Mouse (Mus musculus): ENCODE measurements around the gene Cped1.

Gene Cped1

DNA sequence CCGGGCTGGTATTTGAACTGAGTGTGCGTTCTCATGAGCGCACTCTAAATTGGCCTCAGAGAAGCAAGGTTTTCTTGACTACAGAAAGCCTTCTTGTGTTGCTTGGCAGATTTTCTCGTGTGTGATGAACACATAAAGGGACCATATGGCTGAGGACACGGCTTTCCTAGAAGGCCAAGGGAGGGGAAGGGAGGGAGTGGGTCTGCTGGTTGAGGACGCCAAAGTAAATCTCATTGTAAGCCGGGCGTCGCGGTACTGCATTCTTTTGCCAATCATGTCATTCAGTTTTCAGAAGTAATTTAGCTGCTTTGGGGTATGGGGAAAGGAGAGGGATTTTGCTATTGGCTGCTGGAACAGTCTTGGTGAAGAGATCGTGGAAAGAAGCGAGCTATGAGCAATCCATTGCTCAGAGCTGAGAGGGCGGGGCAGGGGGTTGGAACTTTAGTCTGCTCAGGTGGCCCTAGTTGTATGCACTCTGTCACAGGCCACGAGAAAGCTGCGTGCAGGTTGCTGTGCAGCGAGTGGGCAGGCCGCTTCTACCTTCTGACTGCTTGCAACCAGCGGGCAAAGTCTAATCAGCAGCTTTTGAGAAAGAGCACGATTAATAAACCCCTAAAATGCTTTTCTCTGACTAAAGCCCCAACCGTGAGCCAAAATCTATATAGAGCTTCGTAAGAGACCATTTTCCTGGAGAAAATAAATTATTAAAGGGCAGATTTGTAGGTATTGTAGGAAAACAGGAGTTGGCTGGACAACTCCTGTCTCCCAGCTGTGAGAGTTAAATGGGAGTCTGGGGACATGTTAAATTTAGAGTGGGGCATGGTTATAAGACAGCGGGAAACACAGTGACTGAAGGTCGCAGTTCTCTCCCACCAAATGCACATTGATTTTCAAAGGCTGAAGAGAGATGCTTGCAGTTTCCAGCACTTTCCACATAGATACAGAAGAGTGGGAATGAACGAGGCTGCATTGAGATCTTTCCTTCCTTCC is 203.9 kb downstream of the Cped1 start:
- no peak for DNase-seq

DNA sequence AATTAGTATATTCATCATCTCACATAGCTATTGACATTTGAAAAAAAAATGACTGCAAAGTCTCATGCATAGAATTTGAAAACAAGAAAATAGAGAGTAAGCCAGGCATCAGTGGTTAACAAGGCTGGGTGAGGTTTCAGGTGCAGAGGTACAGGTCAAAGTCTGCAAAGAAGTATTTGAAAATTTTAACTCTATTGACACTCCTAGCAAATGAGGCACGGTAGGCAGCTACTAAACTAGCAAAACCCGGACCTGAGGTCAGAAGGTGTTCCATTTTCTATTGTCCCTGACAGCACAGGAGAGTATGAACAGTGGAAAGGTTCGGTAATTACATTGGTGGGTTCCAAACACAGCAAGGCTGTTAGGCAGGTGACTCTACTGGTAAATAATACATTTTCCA is 212.9 kb downstream of the Cped1 start:
- no peak for DNase-seq

DNA sequence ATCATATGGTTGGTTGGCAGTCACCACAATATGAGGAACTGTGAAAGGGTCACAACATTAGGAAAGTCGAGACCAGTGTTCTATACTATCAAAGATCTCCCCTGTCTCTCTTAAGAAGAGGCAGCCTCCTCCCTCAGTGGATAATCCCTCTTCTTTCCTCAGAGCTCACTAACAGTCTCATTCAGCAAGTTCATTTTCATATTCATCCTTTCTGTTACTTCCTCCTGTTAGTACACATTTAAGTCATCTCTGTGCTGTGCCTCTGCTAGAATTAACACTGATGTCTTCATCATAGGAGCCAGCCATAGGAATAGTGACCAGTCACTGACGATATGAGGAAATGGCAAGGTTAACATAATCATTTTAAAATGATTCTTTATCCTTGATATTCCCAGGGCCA is 213.8 kb downstream of the Cped1 start:
- no peak for DNase-seq

DNA sequence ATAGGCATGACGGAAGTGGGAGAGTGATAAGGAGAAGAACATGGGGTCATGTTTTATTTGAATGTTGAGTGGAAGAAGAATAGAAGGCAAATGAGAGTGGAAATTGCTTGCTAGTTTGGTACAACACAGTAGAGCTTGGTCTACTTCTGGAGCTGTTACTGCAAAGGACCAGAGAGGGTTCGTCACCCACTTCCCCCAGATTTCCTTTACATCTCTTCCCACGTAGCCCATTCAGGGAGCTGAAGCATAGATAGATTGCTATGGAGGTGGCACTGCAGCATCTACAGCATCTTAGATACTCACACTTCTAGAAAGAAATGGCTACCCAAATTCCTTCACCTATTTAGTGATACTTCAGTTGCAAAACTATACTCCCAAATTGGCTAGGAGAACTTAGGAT is 214.4 kb downstream of the Cped1 start:
- DNase-seq = no peak

DNA sequence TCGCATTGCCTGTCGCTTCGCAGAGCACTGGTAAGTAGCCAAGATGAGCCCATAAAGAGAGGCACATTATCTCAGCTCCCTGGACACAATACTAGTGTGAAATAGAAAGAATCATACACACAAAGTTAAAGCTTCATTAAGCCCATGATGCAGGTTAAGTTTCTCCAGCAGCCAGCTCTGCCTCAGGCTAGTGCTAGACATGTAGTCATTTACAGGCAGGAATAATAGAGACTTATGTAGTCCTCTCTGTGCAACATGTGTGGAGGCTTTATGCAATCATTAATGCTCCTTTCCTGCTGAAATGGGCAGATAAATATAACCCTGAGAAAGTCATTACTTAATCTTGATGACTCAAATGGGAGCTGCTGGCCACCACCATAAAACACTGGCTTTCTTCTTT is 216.2 kb downstream of the Cped1 start:
- DNase-seq = no peak

DNA sequence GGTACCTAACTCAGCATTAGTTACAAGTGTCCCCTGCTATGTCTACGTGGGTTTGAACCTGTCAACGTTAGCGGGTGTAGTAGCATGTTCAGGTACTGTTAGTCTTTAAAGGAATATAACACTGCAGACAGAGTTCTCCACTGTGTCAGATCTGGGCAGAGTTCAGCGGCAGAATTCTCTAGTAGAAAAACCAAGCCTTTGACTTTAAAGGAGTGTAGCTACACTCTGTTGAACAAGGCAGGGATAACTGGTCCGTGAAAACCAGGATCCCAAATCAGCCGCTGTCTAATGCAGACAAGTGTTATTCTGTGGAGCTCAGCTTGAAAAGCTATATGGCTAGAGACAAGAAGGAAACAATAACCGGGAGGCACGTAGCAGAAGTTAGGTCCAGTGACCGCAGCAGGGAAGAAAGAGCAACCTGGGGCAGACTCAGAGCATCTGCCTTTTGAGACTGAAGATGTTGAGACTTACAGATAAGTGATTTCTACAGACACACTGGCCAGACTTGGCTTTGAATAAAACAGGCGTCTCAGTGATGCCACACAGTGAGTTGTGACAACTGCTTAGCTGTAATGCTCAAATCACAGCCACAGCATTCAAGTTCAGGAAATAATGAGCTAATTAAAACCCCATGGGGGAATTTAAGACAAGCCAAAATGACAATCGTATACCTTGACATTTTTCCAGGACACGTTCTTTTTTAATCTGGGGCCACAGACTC is 219.5 kb downstream of the Cped1 start:
- DNase-seq = no peak

DNA sequence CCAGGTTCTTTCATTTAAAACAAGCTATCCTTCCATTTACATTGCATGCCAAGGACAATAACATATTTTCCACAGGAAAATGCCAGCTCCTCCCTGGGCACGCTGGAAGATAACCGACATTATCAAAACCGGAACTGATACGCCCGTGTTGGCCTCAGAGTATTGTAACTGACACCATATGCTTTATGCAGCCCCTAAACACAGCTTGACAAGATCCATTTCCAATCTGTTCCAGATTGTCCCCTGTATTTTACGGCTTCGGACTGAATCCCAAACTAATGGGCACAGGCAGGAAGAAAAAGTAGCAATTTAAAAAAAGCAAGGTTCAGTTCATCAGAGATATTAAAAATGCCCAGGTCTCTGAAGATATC is 220.0 kb downstream of the Cped1 start:
- no peak for DNase-seq

DNA sequence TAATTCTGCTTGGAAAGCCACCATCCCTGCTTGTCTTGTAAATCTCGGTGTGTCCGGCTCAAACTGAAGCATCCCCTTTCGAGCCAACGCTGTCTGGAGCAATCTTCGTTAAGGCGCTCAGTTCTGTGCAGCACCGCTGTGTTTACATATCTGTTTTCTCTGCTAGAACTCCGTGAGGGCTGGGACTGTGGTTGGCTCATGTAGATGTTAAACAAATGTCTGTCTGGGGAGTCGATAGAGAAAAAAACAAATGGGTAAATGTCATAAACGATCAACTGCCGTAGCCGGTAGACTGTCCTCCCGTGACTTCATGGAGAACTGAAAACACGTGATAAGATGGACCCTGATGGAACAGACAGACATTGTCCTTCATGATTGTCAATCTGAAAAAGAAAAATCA is 220.5 kb downstream of the Cped1 start:
- no peak for DNase-seq

DNA sequence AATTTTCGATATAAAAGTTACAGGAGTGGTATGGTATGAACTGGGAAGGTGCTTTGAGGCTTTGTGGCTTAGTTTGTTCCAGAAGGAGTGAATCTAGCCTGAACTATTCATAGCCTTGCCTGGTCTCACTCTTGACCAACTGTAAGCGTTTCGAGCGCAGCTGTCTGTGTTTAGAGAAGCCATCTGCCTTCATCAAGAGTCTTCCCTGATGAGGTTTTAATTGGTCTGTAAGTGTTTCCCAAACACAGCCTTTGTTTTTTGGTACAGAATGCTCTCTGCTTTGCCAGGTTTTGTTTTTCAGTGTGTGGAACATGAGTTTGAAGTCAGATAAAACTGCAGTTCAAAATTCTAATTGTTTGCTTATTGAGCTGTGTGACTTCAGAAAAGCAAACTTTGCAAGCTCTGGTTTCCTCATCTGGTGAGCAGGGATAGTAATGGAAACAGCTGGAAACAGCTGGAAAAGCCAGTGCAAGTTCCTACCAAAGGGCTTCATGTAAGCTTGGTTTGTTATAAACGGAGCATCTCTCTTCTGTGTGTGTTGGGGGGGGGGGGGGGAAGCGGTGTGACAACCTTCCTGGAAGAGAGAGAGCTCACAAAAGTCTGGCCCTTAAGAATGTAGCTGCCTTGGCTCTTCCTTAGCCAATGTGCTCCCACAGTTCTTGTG is 221.0 kb downstream of the Cped1 start:
- DNase-seq = peak; percentile 52

DNA sequence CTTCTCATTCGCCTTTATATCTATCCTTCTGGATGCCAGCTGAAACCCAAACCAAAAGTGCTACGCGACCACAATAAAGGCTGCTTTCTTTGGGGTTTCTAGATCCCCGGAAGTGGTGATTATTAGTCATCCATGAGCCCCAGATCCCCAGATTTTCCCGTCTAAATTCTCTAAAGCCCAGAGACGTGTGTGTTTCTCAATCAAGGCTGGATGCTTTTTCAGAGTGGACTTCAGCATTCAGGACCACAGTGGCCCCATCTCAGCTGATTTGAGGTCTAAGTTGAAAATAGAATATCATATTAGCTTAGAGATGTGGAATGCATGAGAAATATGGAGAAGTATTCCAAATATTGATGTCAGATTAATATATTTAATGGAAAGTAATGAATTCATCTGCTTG is 226.4 kb downstream of the Cped1 start:
- DNase-seq = no peak

DNA sequence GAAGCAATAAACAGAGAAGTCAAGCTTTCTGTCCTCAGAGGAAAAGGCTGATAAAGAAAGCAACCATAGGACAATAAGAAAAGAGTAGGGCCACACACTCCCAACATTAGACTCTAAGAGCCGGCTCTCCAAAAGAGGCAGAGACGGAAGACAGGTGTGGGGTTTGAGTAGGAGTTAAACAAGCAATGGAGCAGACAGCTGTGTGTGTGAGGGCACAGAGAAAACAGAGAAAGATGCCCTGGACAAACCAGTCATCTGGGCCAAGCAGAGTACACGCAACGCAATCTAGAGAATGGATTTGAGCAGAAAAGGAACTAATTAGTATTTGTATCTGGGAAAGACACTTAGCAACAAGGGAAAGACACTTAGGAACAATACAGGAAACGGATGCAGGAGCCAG is 227.5 kb downstream of the Cped1 start:
- no peak for DNase-seq

DNA sequence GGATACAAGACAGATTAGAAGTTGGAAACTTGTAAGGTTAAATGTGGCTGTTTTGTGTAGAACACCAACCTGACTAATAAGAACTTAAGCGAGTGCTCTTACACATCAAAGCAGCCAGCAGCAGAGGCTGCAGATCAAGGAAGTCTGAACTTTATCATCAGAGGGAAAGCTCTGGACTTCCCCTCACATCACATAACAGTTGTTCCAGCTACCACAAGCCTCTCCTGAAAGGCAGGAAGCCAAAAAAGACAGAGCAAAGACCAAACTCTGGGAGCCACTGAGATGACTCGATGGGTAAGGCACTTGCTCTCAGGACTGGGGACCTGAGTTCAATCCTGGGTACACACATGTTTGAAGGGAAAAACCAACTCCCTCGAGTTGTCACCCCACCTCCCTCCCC is 228.1 kb downstream of the Cped1 start:
- DNase-seq = no peak

DNA sequence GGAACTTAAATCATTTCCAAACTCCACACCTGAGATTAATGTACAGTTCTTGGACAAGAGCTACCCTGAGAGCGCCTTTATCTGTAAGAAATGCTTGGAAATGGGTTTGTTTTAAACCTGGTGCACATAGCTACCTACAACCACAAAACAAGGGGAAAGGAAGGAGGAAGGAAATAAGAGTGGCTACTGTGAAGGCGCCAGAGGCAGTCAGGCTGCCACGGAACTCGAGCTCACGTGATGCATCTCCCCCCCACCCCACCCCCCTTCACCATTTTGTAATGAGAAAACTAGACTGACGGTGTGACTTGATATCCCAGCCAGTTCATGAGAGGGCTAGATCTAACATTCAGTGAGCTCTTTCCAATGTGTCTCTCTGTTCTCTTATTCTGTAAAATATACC is 228.9 kb downstream of the Cped1 start:
- DNase-seq = no peak

DNA sequence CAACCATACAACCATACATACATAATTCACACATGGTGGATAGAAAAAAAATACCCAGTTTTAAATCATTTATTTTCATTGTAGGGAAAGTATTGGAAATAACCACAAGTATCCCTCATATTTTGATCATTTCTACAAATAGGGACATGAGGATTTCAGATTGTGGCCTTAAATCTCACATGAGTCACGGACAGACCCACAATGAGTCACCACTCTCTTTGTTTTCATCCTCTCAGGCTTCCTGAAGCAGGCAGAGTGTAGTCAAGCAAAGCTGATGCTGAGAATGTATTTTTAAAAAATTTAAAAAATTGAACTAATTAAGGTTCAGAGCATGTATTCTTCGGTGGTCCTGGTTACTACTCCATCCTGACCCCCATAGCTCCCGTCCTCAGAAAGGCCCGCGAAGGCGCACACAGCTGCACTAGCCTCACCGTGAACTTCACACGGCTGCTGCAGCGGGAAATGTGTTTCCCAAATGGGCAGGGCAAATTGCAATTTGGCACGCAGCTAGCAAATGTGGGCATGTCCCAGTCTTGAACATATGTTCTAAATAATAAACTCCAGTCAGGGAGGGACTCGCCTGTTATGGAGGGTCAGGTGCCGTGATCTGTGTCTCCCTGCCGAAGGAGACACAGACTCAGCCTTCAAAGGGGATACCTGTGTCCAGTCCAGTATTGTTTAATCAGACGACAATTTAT is 230.7 kb downstream of the Cped1 start:
- no peak for DNase-seq

DNA sequence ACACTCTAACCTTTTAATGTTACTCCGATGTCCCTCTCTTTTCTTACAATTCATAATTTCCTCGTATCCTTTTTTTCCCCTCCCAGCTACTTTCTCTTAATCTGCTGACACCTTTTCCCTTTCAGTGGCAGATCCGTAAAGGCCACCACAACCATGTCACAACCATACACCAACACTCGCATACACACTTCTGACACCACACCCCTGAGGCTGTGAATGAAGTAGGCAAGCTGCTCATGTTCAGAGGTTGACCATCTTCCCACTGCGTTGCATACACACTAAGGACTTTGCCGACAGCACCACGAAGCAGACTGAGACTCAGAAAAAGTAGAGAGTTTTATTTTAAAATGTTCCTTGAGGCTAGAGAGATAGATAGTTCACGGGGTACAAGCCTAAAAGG is 235.4 kb downstream of the Cped1 start:
- peak; percentile 58 for DNase-seq

DNA sequence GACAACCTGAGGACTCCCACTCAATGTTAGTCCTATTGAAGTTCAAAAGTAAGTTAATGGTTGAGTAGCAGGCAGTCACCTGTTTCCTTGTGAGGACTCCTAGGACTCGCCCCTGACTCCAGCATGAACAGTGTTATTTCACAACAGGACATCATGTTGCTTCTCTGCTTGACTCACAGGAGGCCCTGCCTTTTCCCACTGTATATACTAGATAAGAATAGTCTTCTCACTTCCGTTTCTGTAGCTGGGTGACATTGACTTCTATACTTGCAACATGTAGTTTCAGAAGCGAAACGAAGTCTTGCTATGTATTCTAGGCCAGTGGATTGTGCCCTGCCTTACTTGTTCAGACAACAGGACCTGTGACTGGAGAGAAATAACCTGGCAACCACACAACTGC is 236.4 kb downstream of the Cped1 start:
- DNase-seq = no peak

DNA sequence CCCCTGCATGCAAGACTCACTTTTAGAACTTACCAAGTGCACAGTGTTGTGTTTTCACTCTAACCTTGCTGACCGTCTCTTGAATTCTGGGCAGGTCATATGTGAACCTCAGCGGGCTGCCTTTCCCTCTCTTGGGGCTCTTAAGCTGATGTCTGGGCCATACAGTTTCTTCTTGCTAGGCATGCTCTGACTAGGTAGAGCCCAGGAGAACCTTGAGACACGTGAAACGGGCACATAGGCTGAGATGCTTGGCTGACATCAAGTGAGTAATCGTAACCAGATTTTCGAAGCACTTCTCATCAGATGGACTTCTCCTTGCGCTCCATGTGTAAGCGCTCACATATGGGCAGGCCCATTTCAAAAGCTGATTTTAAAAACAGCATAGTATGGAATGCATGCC is 237.2 kb downstream of the Cped1 start:
- DNase-seq = no peak

DNA sequence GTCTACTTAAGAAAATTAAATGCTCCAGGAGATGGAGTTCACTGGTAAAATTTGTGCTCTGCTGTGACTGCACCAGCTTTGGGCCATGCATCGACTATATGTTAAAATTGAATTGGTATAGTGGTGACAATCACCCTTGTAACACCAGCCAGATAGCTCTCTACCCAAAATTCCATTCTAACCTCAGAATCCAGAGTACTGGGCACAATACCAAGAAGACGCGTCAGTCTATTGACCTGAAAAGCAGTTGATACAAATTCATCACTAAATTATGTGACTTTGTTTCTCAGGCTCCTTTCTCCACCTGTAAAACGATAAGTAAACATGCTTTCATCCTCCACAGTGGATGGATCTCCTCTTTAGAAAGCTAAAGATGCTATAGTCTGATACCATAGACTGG is 238.6 kb downstream of the Cped1 start:
- no peak for DNase-seq

DNA sequence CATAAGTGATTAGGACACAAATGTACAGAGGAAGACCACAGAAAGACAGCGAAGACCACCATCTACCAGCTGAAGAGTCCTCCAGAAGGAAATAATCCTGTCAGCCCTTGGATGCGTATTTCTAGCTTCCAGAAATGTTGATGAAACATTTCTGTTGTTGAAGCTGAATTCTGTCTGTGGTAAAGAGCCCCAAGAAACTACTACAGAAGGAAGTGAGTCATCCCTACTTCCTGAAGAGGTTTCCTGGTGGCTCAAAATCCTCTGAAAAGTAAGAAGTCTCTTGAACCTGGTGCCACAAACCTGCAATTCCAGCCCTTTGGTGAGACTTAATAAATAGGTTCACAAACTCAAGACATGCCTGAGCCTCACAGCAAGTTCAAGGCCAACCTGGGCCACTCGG is 245.5 kb downstream of the Cped1 start:
- DNase-seq = no peak

DNA sequence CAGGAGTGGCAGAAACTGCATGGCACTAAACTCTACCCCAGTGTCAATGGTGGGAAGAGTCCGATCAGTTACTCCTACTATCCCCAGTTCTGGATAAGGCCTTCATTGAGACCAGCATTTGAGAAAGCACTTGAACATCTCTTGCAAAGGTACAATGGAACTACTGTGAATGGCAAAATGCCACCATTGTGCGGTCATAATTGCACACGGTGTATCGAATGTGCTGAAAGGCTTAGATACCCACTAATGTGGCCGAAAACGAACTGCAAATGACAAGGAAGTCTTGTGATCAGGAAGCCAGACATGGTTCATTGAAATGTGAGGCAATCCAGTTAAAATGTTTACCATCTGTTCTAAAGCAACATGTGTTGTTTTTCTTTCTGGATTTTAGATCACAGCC is 247.8 kb downstream of the Cped1 start:
- no peak for DNase-seq

DNA sequence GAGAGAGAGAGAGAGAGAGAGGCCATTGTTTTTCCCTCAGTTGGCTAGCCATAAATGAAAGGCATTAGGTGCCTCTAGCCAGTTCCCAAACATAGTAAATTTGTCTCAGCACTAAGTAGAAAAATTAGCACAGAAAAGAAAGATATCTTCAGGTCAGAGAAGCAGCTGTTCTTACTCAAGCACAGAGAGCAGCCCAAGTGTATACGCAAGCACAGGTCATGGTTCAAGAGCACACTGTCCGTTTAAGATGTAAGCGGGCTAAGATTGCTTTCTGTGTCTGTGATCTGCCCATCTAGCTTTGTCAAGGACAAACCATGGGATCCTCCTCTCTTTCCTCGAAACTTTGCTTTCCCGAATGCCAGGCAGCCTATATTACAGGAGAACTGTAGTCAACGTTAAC is 249.4 kb downstream of the Cped1 start:
- peak; percentile 16 for DNase-seq

DNA sequence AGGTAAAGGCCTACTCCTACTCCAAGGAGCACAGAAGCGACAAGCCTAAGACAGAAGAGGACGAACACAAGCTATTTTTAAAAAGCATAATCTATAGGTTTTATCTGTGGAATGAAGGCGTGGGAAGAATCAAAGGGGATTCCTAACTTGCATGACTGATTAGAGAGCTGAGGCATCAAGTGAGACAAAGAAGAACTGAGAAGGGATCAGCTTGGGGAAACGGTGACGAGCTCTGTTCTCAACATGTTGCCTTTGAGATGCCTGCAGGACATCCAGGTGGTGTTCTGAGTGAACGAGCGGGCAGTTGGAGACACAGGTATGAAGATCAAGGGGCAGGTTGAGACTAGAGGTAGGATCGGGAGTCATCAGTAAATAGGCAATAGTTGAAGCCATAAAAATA is 257.6 kb downstream of the Cped1 start:
- no peak for DNase-seq

DNA sequence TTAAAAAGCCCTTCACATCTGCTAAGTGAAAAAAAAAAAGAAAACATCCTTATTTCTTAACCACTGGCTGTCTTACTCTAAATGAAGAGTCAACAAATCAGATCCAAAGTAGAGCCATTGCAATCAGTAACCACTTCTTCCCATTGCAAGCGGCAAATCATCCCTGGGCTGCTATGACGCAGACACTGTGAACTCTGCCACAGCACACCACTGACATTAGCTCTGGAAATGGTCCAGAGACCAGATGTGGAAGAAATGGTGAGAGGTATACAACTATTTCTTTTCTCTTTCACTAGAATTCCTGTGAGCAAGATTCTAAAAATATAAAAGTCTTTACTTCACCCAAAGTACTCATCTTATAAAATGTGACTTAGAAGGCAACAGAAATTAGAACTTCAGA is 261.0 kb downstream of the Cped1 start:
- no peak for DNase-seq
